Mouse (Mus musculus) CH12.LX (cell line): ENCODE results near the gene Klhl5. TPM values are rescaled to one million over a fixed set of nuclear protein-coding genes. Genes with fewer than 3 reads are reported as not detected.

Experiments
- DNase-seq: peaks from one replicate; pipeline ENCODE4 v3.0.0-alpha.2; 2013; ENCODE audit errors: extremely low read depth
- H3K27ac ChIP-seq: 2 replicates; pipeline ENCODE4 v1.5.1; 2012; ENCODE audit warnings: low read depth, mild to moderate bottlenecking, control low read depth, moderate library complexity; ENCODE audit not compliant: insufficient read depth
- H3K27me3 ChIP-seq: replicated peaks from 2 replicates; pipeline ENCODE3; 2012; ENCODE audit warnings: inconsistent platforms
- H3K36me3 ChIP-seq, 2 experiments: replicated peaks in 1 of 2; 2 replicates each; pipeline versions ENCODE3 to v1.6.1; 2012; ENCODE audit warnings: inconsistent platforms in 1 of 2, low read length in 1 of 2, mild to moderate bottlenecking in 1 of 2, mixed read lengths in 1 of 2, moderate library complexity in 1 of 2; ENCODE audit not compliant: control insufficient read depth in 1 of 2, insufficient read depth in 1 of 2
- H3K4me1 ChIP-seq, 2 experiments: 2 replicates each; pipeline ENCODE4 v1.6.1; 2012; ENCODE audit warnings: inconsistent platforms in 1 of 2, moderate library complexity in 1 of 2; ENCODE audit not compliant: insufficient read depth in 2 of 2, control insufficient read depth in 1 of 2
- H3K4me2 ChIP-seq: 2 replicates; pipeline ENCODE4 v1.6.1; 2012; ENCODE audit warnings: low read depth, mild to moderate bottlenecking, control low read depth; ENCODE audit not compliant: poor library complexity, insufficient read depth, severe bottlenecking
- H3K4me3 ChIP-seq, 3 experiments: fragments of 150-350 bp in 1 of 3; sonication (generic) in 1 of 3; replicated peaks in 1 of 3; 2 replicates each; pipeline versions ENCODE3 to v1.5.1; 2011 to 2012; ENCODE audit warnings: low read depth in 2 of 3, low read length in 2 of 3, mild to moderate bottlenecking in 2 of 3, moderate library complexity in 2 of 3, control low read depth in 1 of 3, improper control_type of control experiment in 1 of 3, inconsistent platforms in 1 of 3, mixed read lengths in 1 of 3; ENCODE audit not compliant: poor library complexity in 1 of 3
- H3K79me2 ChIP-seq: replicated peaks from 2 replicates; pipeline ENCODE4 v1.6.1; 2012; ENCODE audit warnings: mild to moderate bottlenecking, moderate library complexity; ENCODE audit not compliant: control insufficient read depth, poor library complexity, insufficient read depth, severe bottlenecking; ENCODE audit errors: extremely low read depth
- H3K9ac ChIP-seq: 2 replicates; pipeline ENCODE4 v1.6.1; 2012; ENCODE audit warnings: low read depth, mild to moderate bottlenecking, control low read depth, moderate library complexity; ENCODE audit not compliant: insufficient read depth
- H3K9me3 ChIP-seq: replicated peaks from 2 replicates; pipeline ENCODE3; 2012; ENCODE audit warnings: low read length, inconsistent platforms, mixed read lengths
- CTCF ChIP-seq, 2 experiments: IDR thresholded peaks in 1 of 2; conservative IDR thresholded peaks in 1 of 2; 2 replicates each; pipeline ENCODE4 v1.5.1; 2011 to 2012; ENCODE audit warnings: low read depth in 2 of 2, low read length in 2 of 2, improper control_type of control experiment in 1 of 2, inconsistent platforms in 1 of 2, mild to moderate bottlenecking in 1 of 2, moderate library complexity in 1 of 2
- ETS1 ChIP-seq: conservative IDR thresholded peaks from 2 replicates; pipeline ENCODE4 v1.6.1; 2012; ENCODE audit warnings: low read depth, mild to moderate bottlenecking, inconsistent platforms, low read length, improper control_type of control experiment, moderate library complexity
- JUN ChIP-seq: IDR thresholded peaks from 2 replicates; pipeline ENCODE4 v1.6.1; 2011; ENCODE audit warnings: low read depth, mild to moderate bottlenecking, low read length, improper control_type of control experiment, moderate library complexity; ENCODE audit not compliant: insufficient read depth
- MAFK ChIP-seq: IDR thresholded peaks from 2 replicates; pipeline ENCODE4 v1.6.1; 2011; ENCODE audit warnings: low read length, improper control_type of control experiment; ENCODE audit not compliant: insufficient replicate concordance
- NELFE ChIP-seq: IDR thresholded peaks from 2 replicates; pipeline ENCODE4 v1.6.1; 2011; ENCODE audit warnings: low read depth, low read length, improper control_type of control experiment
- RAD21 ChIP-seq: IDR thresholded peaks from 2 replicates; pipeline ENCODE4 v1.6.1; 2011; ENCODE audit warnings: low read depth, mild to moderate bottlenecking, low read length, improper control_type of control experiment, moderate library complexity
- SMC3 ChIP-seq: IDR thresholded peaks from 2 replicates; pipeline ENCODE4 v1.6.1; 2011; ENCODE audit warnings: low read depth, low read length, improper control_type of control experiment
- TCF12 ChIP-seq: IDR thresholded peaks from 2 replicates; pipeline ENCODE4 v1.6.1; 2014; ENCODE audit warnings: low read depth, mild to moderate bottlenecking, inconsistent platforms, low read length, improper control_type of control experiment
- ZMIZ1 ChIP-seq: IDR thresholded peaks from 2 replicates; pipeline ENCODE4 v1.6.1; 2012; ENCODE audit warnings: low read depth, mild to moderate bottlenecking, inconsistent platforms, low read length, improper control_type of control experiment
- dilution Hi-C: fragments of 300-500 bp; cut with MboI; formaldehyde crosslinking; loops from 2 replicates; pipeline ENCODE4 v1.14.3; 2020; ENCODE audit warnings: low sequenced_read_pairs; ENCODE audit not compliant: extremely low pct_unique_long_range_greater_than_20kb, extremely low pct_ligation_motif_present
- in situ Hi-C: fragments of 300-500 bp; cut with MboI; formaldehyde crosslinking; loops from 3 replicates; pipeline ENCODE4 v1.14.3; 2019; ENCODE audit warnings: low sequenced_read_pairs, low pct_ligation_motif_present, low pct_unique_long_range_greater_than_20kb, mixed read lengths
- polyA plus RNA-seq: library from polyadenylated mRNA; unstranded; fragments of >175 nt; gene quantifications from 2 replicates; pipeline ENCODE4 v1.2.1, GENCODE M21; 2012; ENCODE audit warnings: low read depth; ENCODE audit not compliant: insufficient read length
- total RNA-seq, 2 experiments: library from RNA; depleted of rRNA; stranded (reverse); fragments of 300-350 nt in 1 of 2; fragments of >200 nt in 1 of 2; gene quantifications; 2 replicates each; pipeline ENCODE4 v1.2.3; 2012 to 2014

The Klhl5 gene
- total and polyA plus RNA-seq, 3 experiments, result 20.6 to 31.7 (median 23.2) TPM

DNA sequence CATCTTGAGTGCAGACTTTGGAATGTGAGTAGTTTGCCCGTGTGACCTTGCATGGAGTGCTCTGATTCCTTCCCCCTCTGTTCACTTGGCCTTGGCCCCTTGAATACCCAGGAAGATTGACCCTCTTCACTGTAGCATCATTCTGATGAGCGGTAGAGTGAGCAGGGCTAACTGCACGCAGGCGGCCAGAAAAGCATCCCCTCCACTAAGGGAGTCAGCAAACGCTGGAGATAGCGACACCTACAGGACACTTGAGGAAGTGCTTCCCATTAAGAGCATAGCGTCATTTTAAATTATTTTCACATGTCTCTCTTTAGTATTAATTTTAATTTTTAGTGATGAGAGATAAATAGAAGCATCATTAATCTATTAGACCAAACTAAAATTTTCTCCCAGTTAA is 106.0 kb downstream of the Klhl5 start:
- dilution Hi-C loops (no loop called here), in situ Hi-C loops (no loop called here)
- Histone ChIP-seq H3K9ac (no peak overlapping the region), H3K27me3 (no peaks in the 10 kb centered on the region), H3K4me3 (no peak overlapping the region), H3K4me1 (peaks cover 3 to 4% of the 10 kb centered on the region in 2 experiments; a peak in 1 of 4 replicates), H3K4me2 (no peak overlapping the region), H3K79me2 (no peaks in the 10 kb centered on the region), H3K36me3 (no peaks in the 10 kb centered on the region)
- peak; percentile 39 for DNase-seq
- TF ChIP-seq RAD21 (peak; percentile 71), MAFK (0 out of 2 replicates have a peak, but pooled peaks have one; percentile 22), ZMIZ1 (no peak), SMC3 (peak; percentile 74), CTCF (conservative IDR thresholded peaks at IDR 0.05 in 1 of 2, IDR thresholded peaks at IDR 0.05 in 1 of 2; ENCODE audit: low read depth in 2 of 2, low read length in 2 of 2) (peak; percentile 84 to 98), ETS1 (no peak), NELFE (0 out of 2 replicates have a peak, but pooled peaks have one; percentile 19), TCF12 (no peak), JUN (no peak)
- TF ChIP-seq, all 38 proteins: peak for 5
- no peaks in the 10 kb centered on the region for H3K9me3 ChIP-seq
- no peak overlapping the region for H3K27ac ChIP-seq

Other genes starting within 250 kb of the Klhl5 start
- gene Tlr1, start 174.0 kb upstream of the Klhl5 start, total RNA-seq (2012; rRNA removed), result 4.3 and 6.4 TPM in 2 replicates
- 22.2 and 22.5 TPM in 2 replicates for gene Tlr1, start 174.0 kb upstream of the Klhl5 start, total RNA-seq (2014; rRNA removed)
- gene Tlr1, start 174.0 kb upstream of the Klhl5 start, polyA plus RNA-seq, result 21.3 and 26.5 TPM in 2 replicates
- 0.72 and 1.0 TPM in 2 replicates for gene Tlr6, start 147.4 kb upstream of the Klhl5 start, total RNA-seq (2012; rRNA removed)
- gene Tlr6, start 147.4 kb upstream of the Klhl5 start, total RNA-seq (2014; rRNA removed), result 2.5 and 5.1 TPM in 2 replicates
- 4.6 and 5.4 TPM in 2 replicates for gene Tlr6, start 147.4 kb upstream of the Klhl5 start, polyA plus RNA-seq
- 0.17 and 0.47 TPM in 2 replicates for gene Fam114a1, start 137.5 kb upstream of the Klhl5 start, total RNA-seq (2012; rRNA removed)
- gene Fam114a1, start 137.5 kb upstream of the Klhl5 start, total RNA-seq (2014; rRNA removed), result 0.12 and 0.36 TPM in 2 replicates
- gene Fam114a1, start 137.5 kb upstream of the Klhl5 start, polyA plus RNA-seq, result 0.16 and 0.27 TPM in 2 replicates
- 7.3 and 9.1 TPM in 2 replicates for gene Tmem156, start 15.4 kb upstream of the Klhl5 start, total RNA-seq (2012; rRNA removed)
- 15.8 and 15.9 TPM in 2 replicates for gene Tmem156, start 15.4 kb upstream of the Klhl5 start, total RNA-seq (2014; rRNA removed)
- gene Tmem156, start 15.4 kb upstream of the Klhl5 start, polyA plus RNA-seq, result 16.6 and 20.8 TPM in 2 replicates
- gene Wdr19, start 92.2 kb downstream of the Klhl5 start, total RNA-seq (2012; rRNA removed), result 1.0 and 1.4 TPM in 2 replicates
- 1.7 and 1.9 TPM in 2 replicates for gene Wdr19, start 92.2 kb downstream of the Klhl5 start, total RNA-seq (2014; rRNA removed)
- gene Wdr19, start 92.2 kb downstream of the Klhl5 start, polyA plus RNA-seq, result 1.2 and 1.5 TPM in 2 replicates
- gene Rfc1, start 228.1 kb downstream of the Klhl5 start, total RNA-seq (2012; rRNA removed), result 75.5 and 83.1 TPM in 2 replicates
- gene Rfc1, start 228.1 kb downstream of the Klhl5 start, total RNA-seq (2014; rRNA removed), result 62.4 and 64.9 TPM in 2 replicates
- gene Rfc1, start 228.1 kb downstream of the Klhl5 start, polyA plus RNA-seq, result 80.8 and 108 TPM in 2 replicates
- not detected in 2 replicates for gene Klb, start 240.8 kb downstream of the Klhl5 start, total RNA-seq (2012; rRNA removed)
- gene Klb, start 240.8 kb downstream of the Klhl5 start, total RNA-seq (2014; rRNA removed), result not detected in 2 replicates
- gene Klb, start 240.8 kb downstream of the Klhl5 start, polyA plus RNA-seq, result not detected in 2 replicates